Mouse (Mus musculus) testis, adult 2 months (tissue): ENCODE data around the gene Mettl8.

Source experiments
- CTCF ChIP-seq: fragments of 200-500 bp; IDR thresholded peaks from 2 replicates; pipeline ENCODE4 v1.5.1; 2012; ENCODE audit warnings: low read depth, mild to moderate bottlenecking, inconsistent platforms, low read length, moderate library complexity; ENCODE audit not compliant: control insufficient read depth, insufficient read depth, insufficient replicate concordance
- POLR2A ChIP-seq: fragments of 200-500 bp; IDR thresholded peaks from 2 replicates; pipeline ENCODE4 v1.6.1; 2012; ENCODE audit warnings: low read depth, mild to moderate bottlenecking, inconsistent platforms, low read length, moderate library complexity; ENCODE audit not compliant: control insufficient read depth

DNA sequence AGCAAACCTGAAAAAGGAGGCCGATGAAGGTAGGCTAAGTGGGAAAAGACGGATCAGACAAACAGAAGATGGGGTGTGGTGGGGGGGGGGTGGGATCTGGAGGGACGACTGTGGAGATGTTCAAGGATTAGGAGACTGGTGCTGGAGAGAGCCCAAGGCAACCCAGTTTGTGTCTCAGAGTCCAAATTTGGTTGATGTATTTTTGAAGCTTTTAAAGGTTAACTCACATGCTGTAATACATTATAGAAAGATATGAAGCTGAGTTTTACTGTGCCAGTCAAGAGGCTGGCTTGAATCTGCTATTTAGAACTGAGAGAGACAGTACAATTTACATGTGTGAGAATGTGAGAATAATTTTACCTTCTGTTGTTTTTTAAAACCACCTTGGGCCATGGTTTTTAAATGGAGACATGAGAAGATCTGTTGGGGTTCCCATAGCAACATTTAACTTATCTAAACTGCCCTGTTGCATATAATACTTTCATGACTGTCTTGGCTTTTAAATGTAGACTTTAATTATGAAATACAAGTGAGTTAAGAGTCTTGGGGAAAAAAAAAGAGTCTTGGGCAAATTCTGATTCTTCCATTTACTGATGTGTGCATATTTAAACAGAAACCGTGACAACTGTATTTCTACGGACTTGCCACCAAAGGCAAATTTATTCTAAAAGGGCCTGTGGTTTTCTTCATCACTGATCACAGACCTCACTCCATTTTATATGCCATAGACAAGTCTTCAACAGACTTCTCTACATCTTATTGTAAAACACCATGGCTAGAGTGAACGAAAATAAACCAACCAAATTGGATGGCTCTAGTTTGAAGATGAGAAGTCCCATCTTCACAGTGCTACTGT lies 94.1 kb downstream of the Mettl8 start:
- TF ChIP-seq POLR2A (no peak), CTCF (no peak)
